Mouse (Mus musculus) olfactory bulb, adult 2 months (tissue): ENCODE measurements around the gene Plpp4.

ENCODE experiments used
- CTCF ChIP-seq: fragments of 200-500 bp; IDR thresholded peaks from 2 replicates; pipeline ENCODE4 v1.5.1; 2012; ENCODE audit warnings: low read depth, mild to moderate bottlenecking, low read length, moderate library complexity; ENCODE audit not compliant: insufficient read depth
- POLR2A ChIP-seq: fragments of 200-500 bp; IDR thresholded peaks from 2 replicates; pipeline ENCODE4 v1.6.1; 2012; ENCODE audit warnings: mild to moderate bottlenecking, low read depth, low read length, moderate library complexity; ENCODE audit not compliant: insufficient read depth

- TF ChIP-seq POLR2A = no peak
- TF ChIP-seq CTCF = no peak
These were observed 172.0 kb downstream of the Plpp4 start for GRCm38 (mm10) chr7:129428794-129429193.
